Mouse (Mus musculus) liver, embryonic 15.5 days (tissue): Measurements from ENCODE around the gene Dio2. TPM values are rescaled to one million over a fixed set of nuclear protein-coding genes. Genes with fewer than 3 reads are reported as not detected.
A peak's percentile ranks its signal among the peaks of the same experiment; 100 is the strongest.

Source experiments
- ATAC-seq: fragments of 200-750 bp; cut with Nextera tagmentation; 2 replicates; pipeline ENCODE4 v1.8.0; 2017; ENCODE audit warnings: moderate number of reproducible peaks, mild to moderate bottlenecking, moderate library complexity; ENCODE audit not compliant: insufficient read depth
- H3K27ac ChIP-seq: fragments of 300-500 bp; sonication (generic); replicated peaks from 2 replicates; pipeline ENCODE4 v1.5.1; 2015; ENCODE audit warnings: mild to moderate bottlenecking, inconsistent platforms
- H3K27me3 ChIP-seq: fragments of 300-500 bp; sonication (generic); 2 replicates; pipeline ENCODE4 v1.6.1; 2015; ENCODE audit warnings: mild to moderate bottlenecking, inconsistent platforms
- H3K36me3 ChIP-seq: fragments of 300-500 bp; sonication (generic); replicated peaks from 2 replicates; pipeline ENCODE4 v1.6.1; 2015; ENCODE audit warnings: moderate library complexity, mild to moderate bottlenecking, inconsistent platforms
- H3K4me1 ChIP-seq: fragments of 300-500 bp; sonication (generic); replicated peaks from 2 replicates; pipeline ENCODE4 v1.6.1; 2015; ENCODE audit warnings: inconsistent platforms
- H3K4me2 ChIP-seq: fragments of 300-500 bp; sonication (generic); 2 replicates; pipeline ENCODE4 v1.6.1; 2015; ENCODE audit warnings: moderate library complexity, mild to moderate bottlenecking, inconsistent platforms
- H3K4me3 ChIP-seq: fragments of 300-500 bp; sonication (generic); replicated peaks from 2 replicates; pipeline ENCODE4 v1.5.1; 2015; ENCODE audit warnings: mild to moderate bottlenecking, inconsistent platforms
- H3K9ac ChIP-seq: fragments of 300-500 bp; sonication (generic); 2 replicates; pipeline ENCODE4 v1.6.1; 2015; ENCODE audit warnings: moderate library complexity, mild to moderate bottlenecking, inconsistent platforms
- H3K9me3 ChIP-seq: fragments of 300-500 bp; sonication (generic); replicated peaks from 2 replicates; pipeline ENCODE4 v1.6.1; 2016; ENCODE audit warnings: inconsistent platforms
- WGBS: fragments of 180-500 bp; shearing (Covaris S2); methylation state at CpG from one replicate; pipeline ENCODE4 v1.1.7; 2015; ENCODE audit warnings: mixed read lengths; ENCODE audit not compliant: insufficient replicate concordance; 5-methylcytosine and 5-hydroxymethylcytosine counted together
- polyA plus RNA-seq: library from polyadenylated mRNA; unstranded; fragments of >200 nt; fragmentation: Nextera tagmentation; extraction: Ambion mirVana; gene quantifications from 2 replicates; pipeline ENCODE4 v1.2.1, GENCODE M21; 2015

Dio2 gene
- polyA plus RNA-seq = 0.09 TPM in 2 replicates

- Histone ChIP-seq H3K27me3 (no peaks in the 10 kb centered on the region), H3K9me3 (no peaks in the 10 kb centered on the region), H3K4me3 (no peak within 1 kb of the TSS), H3K9ac (no peak within 1 kb of the TSS), H3K36me3 (no peaks in the 10 kb centered on the region), H3K27ac (no peak within 1 kb of the TSS), H3K4me2 (peak within 1 kb of the TSS; percentile 35), H3K4me1 (no peaks in the 10 kb centered on the region)
- 16% methylated on average over 10 of the region's 10 CpGs for WGBS
- no peak for ATAC-seq
Measured at GRCm38 (mm10) chr12:90738388-90739223, at the start of gene Dio2. Gene Dio2 (minus strand): TSS chr12:90738438.

GRCm38 (mm10) chr12:90781438-90781837, 43.2 kb upstream of the Dio2 start:
- WGBS = 65% methylated on average over 4 of the region's 4 CpGs
- no peak for ATAC-seq
- no peak overlapping the region for H3K4me2 ChIP-seq
- H3K4me3 ChIP-seq = no peak overlapping the region
- no peak overlapping the region for H3K9ac ChIP-seq
- H3K9me3 ChIP-seq = 0 out of 2 replicates have a peak, but pooled peaks cover 3% of the 10 kb centered on the region
- H3K4me1 ChIP-seq = no peaks in the 10 kb centered on the region
- no peaks in the 10 kb centered on the region for H3K36me3 ChIP-seq
- no peak overlapping the region for H3K27ac ChIP-seq
- no peaks in the 10 kb centered on the region for H3K27me3 ChIP-seq

GRCm38 (mm10) chr12:90744752-90745151, 6.5 kb upstream of the Dio2 start:
- Histone ChIP-seq H3K36me3 (no peaks in the 10 kb centered on the region), H3K9me3 (no peaks in the 10 kb centered on the region), H3K27ac (no peak overlapping the region), H3K4me3 (no peak overlapping the region), H3K27me3 (no peaks in the 10 kb centered on the region), H3K4me1 (no peaks in the 10 kb centered on the region), H3K4me2 (no peak overlapping the region), H3K9ac (no peak overlapping the region)
- ATAC-seq = no peak

GRCm38 (mm10) chr12:90743633-90744032, 5.4 kb upstream of the Dio2 start:
- Histone ChIP-seq H3K9me3 (no peaks in the 10 kb centered on the region), H3K4me1 (no peaks in the 10 kb centered on the region), H3K4me3 (no peak overlapping the region), H3K27me3 (no peaks in the 10 kb centered on the region), H3K27ac (no peak overlapping the region), H3K36me3 (no peaks in the 10 kb centered on the region), H3K9ac (no peak overlapping the region), H3K4me2 (no peak overlapping the region)
- no peak for ATAC-seq
- 38% methylated on average over 3 of the region's 3 CpGs for WGBS

- 18% methylated on average over 2 of the region's 2 CpGs for WGBS
- Histone ChIP-seq H3K27ac (no peak overlapping the region), H3K9me3 (no peaks in the 10 kb centered on the region), H3K4me2 (no peak overlapping the region), H3K9ac (no peak overlapping the region), H3K4me1 (no peaks in the 10 kb centered on the region), H3K4me3 (no peak overlapping the region), H3K27me3 (no peaks in the 10 kb centered on the region), H3K36me3 (no peaks in the 10 kb centered on the region)
- no peak for ATAC-seq
Measured at GRCm38 (mm10) chr12:90740468-90740867, 2.2 kb upstream of the Dio2 start.

- 51% methylated on average over 13 of the region's 13 CpGs for WGBS
- no peaks in the 10 kb centered on the region for H3K27me3 ChIP-seq
- H3K9ac ChIP-seq = no peak overlapping the region
- no peaks in the 10 kb centered on the region for H3K9me3 ChIP-seq
- H3K36me3 ChIP-seq = no peaks in the 10 kb centered on the region
- H3K4me1 ChIP-seq = no peaks in the 10 kb centered on the region
- peak overlapping the region; percentile 35 for H3K4me2 ChIP-seq
- no peak for ATAC-seq
- no peak overlapping the region for H3K4me3 ChIP-seq
- no peak overlapping the region for H3K27ac ChIP-seq
Measured at GRCm38 (mm10) chr12:90737932-90738331, 306 bp downstream of the Dio2 start.

GRCm38 (mm10) chr12:90735447-90735846, 2.8 kb downstream of the Dio2 start:
- Histone ChIP-seq H3K27me3 (no peaks in the 10 kb centered on the region), H3K36me3 (no peaks in the 10 kb centered on the region), H3K4me1 (no peaks in the 10 kb centered on the region), H3K27ac (no peak overlapping the region), H3K9ac (no peak overlapping the region), H3K4me2 (no peak overlapping the region), H3K9me3 (no peaks in the 10 kb centered on the region), H3K4me3 (no peak overlapping the region)
- WGBS = 54% methylated on average over 6 of the region's 6 CpGs
- ATAC-seq = no peak

GRCm38 (mm10) chr12:90734503-90734902, 3.7 kb downstream of the Dio2 start:
- 57% methylated on average over 5 of the region's 5 CpGs for WGBS
- H3K9me3 ChIP-seq = no peaks in the 10 kb centered on the region
- no peak for ATAC-seq
- no peaks in the 10 kb centered on the region for H3K36me3 ChIP-seq
- no peak overlapping the region for H3K4me3 ChIP-seq
- no peaks in the 10 kb centered on the region for H3K4me1 ChIP-seq
- no peaks in the 10 kb centered on the region for H3K27me3 ChIP-seq
- H3K4me2 ChIP-seq = no peak overlapping the region
- no peak overlapping the region for H3K27ac ChIP-seq
- no peak overlapping the region for H3K9ac ChIP-seq

- no peak overlapping the region for H3K4me2 ChIP-seq
- no peaks in the 10 kb centered on the region for H3K4me1 ChIP-seq
- H3K9ac ChIP-seq = no peak overlapping the region
- no peaks in the 10 kb centered on the region for H3K9me3 ChIP-seq
- no peaks in the 10 kb centered on the region for H3K27me3 ChIP-seq
- WGBS = 78% methylated on average over 6 of the region's 6 CpGs
- H3K4me3 ChIP-seq = no peak overlapping the region
- H3K36me3 ChIP-seq = no peaks in the 10 kb centered on the region
- no peak overlapping the region for H3K27ac ChIP-seq
- ATAC-seq = no peak
Measured at GRCm38 (mm10) chr12:90733721-90734120, 4.5 kb downstream of the Dio2 start.

GRCm38 (mm10) chr12:90729648-90730047, 8.6 kb downstream of the Dio2 start:
- no peaks in the 10 kb centered on the region for H3K4me1 ChIP-seq

GRCm38 (mm10) chr12:90725107-90725506, 13.1 kb downstream of the Dio2 start:
- H3K27me3 ChIP-seq = no peaks in the 10 kb centered on the region
- H3K9ac ChIP-seq = no peak overlapping the region
- no peaks in the 10 kb centered on the region for H3K4me1 ChIP-seq
- no peak overlapping the region for H3K27ac ChIP-seq
- H3K4me2 ChIP-seq = no peak overlapping the region
- 68% methylated on average over 8 of the region's 8 CpGs for WGBS
- no peaks in the 10 kb centered on the region for H3K9me3 ChIP-seq
- no peak overlapping the region for H3K4me3 ChIP-seq
- no peak for ATAC-seq
- no peaks in the 10 kb centered on the region for H3K36me3 ChIP-seq

More at GRCm38 (mm10) chr12:90729648-90730047, 8.6 kb downstream of the Dio2 start:
- Histone ChIP-seq H3K36me3 (no peaks in the 10 kb centered on the region), H3K9ac (no peak overlapping the region), H3K4me3 (no peak overlapping the region), H3K9me3 (no peaks in the 10 kb centered on the region), H3K27ac (no peak overlapping the region), H3K27me3 (no peaks in the 10 kb centered on the region), H3K4me2 (no peak overlapping the region)
- ATAC-seq = no peak
- 32% methylated on average over 10 of the region's 10 CpGs for WGBS

- Histone ChIP-seq H3K9me3 (no peaks in the 10 kb centered on the region), H3K36me3 (no peaks in the 10 kb centered on the region), H3K4me2 (no peak overlapping the region), H3K4me1 (no peaks in the 10 kb centered on the region), H3K27ac (no peak overlapping the region), H3K9ac (no peak overlapping the region), H3K4me3 (no peak overlapping the region), H3K27me3 (no peaks in the 10 kb centered on the region)
- WGBS = 61% methylated on average over 11 of the region's 11 CpGs
- ATAC-seq = no peak
Measured at GRCm38 (mm10) chr12:90724644-90725043, 13.6 kb downstream of the Dio2 start.
